30 mouse cellular contexts compared by ENCODE assay signal in the genomic region with DNA sequence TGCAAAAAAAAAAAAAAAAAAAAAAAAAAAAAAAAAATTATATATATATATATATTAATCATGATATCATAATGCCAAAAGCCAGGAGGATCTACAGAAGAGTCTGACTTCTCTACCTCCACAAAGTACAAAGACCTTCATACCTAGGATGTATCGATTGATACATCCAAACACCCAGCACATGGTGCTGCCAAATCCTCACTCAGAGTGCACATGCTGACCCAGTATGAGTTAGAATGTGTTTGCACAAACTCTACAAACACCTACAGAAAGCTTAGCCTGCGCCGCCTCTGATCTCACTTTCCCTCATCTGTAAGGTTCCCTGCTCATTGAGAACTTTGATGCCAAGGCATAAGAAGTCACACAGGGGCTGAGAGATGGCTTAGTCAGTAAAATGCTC.
"Had no signal": no experiment of that assay in that cellular context is flagged by ENCODE, and none has a peak within 500 bp of the region (broad histone marks: within the 10 kb centered on the region; RNA-seq: fewer than 3 reads in every experiment).

No protein-coding gene starts in this region.

- H3K36me3 ChIP-seq: limb, embryonic 10.5 days; limb, embryonic 12.5 days; limb, embryonic 13.5 days; limb, embryonic 15.5 days; liver, embryonic 13.5 days; liver, embryonic 15.5 days; lung, embryonic 15.5 days; midbrain, embryonic 10.5 days; midbrain, embryonic 12.5 days; midbrain, embryonic 13.5 days; midbrain, embryonic 15.5 days; neural tube, embryonic 12.5 days had no signal

- DNase-seq: left cerebral cortex, postnatal 4 days; liver, embryonic 13.5 days; lung, adult 18-20 months; lung, adult 2 months; lung, embryonic 14.5 days; lung, postnatal 10 days; lung, postnatal 14 days; lung, postnatal 36 days; lung, postnatal 4 days; midbrain, embryonic 14.5 days had no signal

- H3K4me3 ChIP-seq: left cerebral cortex, adult 2 months; limb, embryonic 10.5 days; limb, embryonic 12.5 days; limb, embryonic 13.5 days; limb, embryonic 15.5 days; liver, embryonic 13.5 days; liver, embryonic 15.5 days; lung, embryonic 15.5 days; megakaryocyte, embryonic 14.5 days; midbrain, embryonic 10.5 days; midbrain, embryonic 12.5 days; midbrain, embryonic 13.5 days; midbrain, embryonic 15.5 days; myocyte; neural tube, embryonic 12.5 days had no signal

- H3K27ac ChIP-seq: left cerebral cortex, adult 2 months; limb, embryonic 10.5 days; limb, embryonic 12.5 days; limb, embryonic 13.5 days; limb, embryonic 15.5 days; liver, embryonic 13.5 days; liver, embryonic 14.5 days; liver, embryonic 15.5 days; lung, embryonic 15.5 days; macrophage; midbrain, embryonic 10.5 days; midbrain, embryonic 12.5 days; midbrain, embryonic 13.5 days; midbrain, embryonic 15.5 days; neural tube, embryonic 12.5 days had no signal

- H3K27me3 ChIP-seq: midbrain, embryonic 15.5 days had no signal

- H3K4me2 ChIP-seq: limb, embryonic 12.5 days; limb, embryonic 13.5 days; limb, embryonic 15.5 days; liver, embryonic 11.5 days; liver, embryonic 13.5 days; liver, embryonic 15.5 days; lung, embryonic 14.5 days; lung, embryonic 15.5 days; midbrain, embryonic 11.5 days; midbrain, embryonic 12.5 days; midbrain, embryonic 13.5 days; midbrain, embryonic 15.5 days; neural tube, embryonic 12.5 days had no signal

- H3K9ac ChIP-seq: limb, embryonic 12.5 days; limb, embryonic 13.5 days; limb, embryonic 15.5 days; liver, embryonic 13.5 days; liver, embryonic 14.5 days; liver, embryonic 15.5 days; lung, embryonic 14.5 days; lung, embryonic 15.5 days; midbrain, embryonic 12.5 days; midbrain, embryonic 13.5 days; midbrain, embryonic 15.5 days; neural tube, embryonic 12.5 days had no signal

- ATAC-seq: lung, postnatal 0 days; midbrain, embryonic 13.5 days; midbrain, embryonic 15.5 days; midbrain, embryonic 16.5 days had no signal

- H3K9me3 ChIP-seq: limb, embryonic 10.5 days; limb, embryonic 12.5 days; limb, embryonic 13.5 days; limb, embryonic 15.5 days; liver, embryonic 13.5 days; liver, embryonic 15.5 days; lung, embryonic 15.5 days; midbrain, embryonic 10.5 days; midbrain, embryonic 12.5 days; midbrain, embryonic 13.5 days; midbrain, embryonic 15.5 days; neural tube, embryonic 12.5 days had no signal
